Mouse (Mus musculus) T-helper 17 cell (primary cell): ENCODE measurements around the gene Gm6525.

ENCODE experiments used
- in situ Hi-C, 2 experiments: fragments of 300-600 bp; cut with MboI, MseI; formaldehyde crosslinking; loops; 1 replicate in 1 of 2; 2 replicates in 1 of 2; pipeline ENCODE4 v1.15.1; 2025; ENCODE audit warnings: high pct_unique_total_duplicates in 2 of 2

Gm6525 gene

GRCm38 (mm10) chr3:84169393-84170005 is 4.4 kb upstream of the Gm6525 start:
- in situ Hi-C loops = loop anchor here in 1 of 2 experiments (5.0 to 10.0 kb wide), 2 partner anchors 143 to 375 kb away; no protein-coding TSS in a partner anchor

GRCm38 (mm10) chr3:84172406-84172805 is 1.5 kb upstream of the Gm6525 start:
- in situ Hi-C loops = loop anchor here in 1 of 2 experiments (5.0 to 10.0 kb wide), 2 partner anchors 140 to 372 kb away; no protein-coding TSS in a partner anchor

GRCm38 (mm10) chr3:84175337-84176315 is 1.7 kb downstream of the Gm6525 start:
- in situ Hi-C loops = loop anchor here (5.0 to 10.0 kb wide), 3 partner anchors 52 to 369 kb away; no protein-coding TSS in a partner anchor

GRCm38 (mm10) chr3:84177834-84178233 is 3.9 kb downstream of the Gm6525 start:
- in situ Hi-C loops = loop anchor here (5.0 to 10.0 kb wide), 3 partner anchors 49 to 367 kb away; no protein-coding TSS in a partner anchor

GRCm38 (mm10) chr3:84180304-84180703 is 6.4 kb downstream of the Gm6525 start:
- in situ Hi-C loops = no loop called here

- in situ Hi-C loops = no loop called here
These were observed 7.2 kb downstream of the Gm6525 start for GRCm38 (mm10) chr3:84181102-84181501.

GRCm38 (mm10) chr3:84181717-84182116 is 7.8 kb downstream of the Gm6525 start:
- in situ Hi-C loops = no loop called here

- in situ Hi-C loops = no loop called here
These were observed 15.8 kb downstream of the Gm6525 start for GRCm38 (mm10) chr3:84189629-84190173.

- in situ Hi-C loops = no loop called here
These were observed 16.7 kb downstream of the Gm6525 start for GRCm38 (mm10) chr3:84190513-84191061.

GRCm38 (mm10) chr3:84191141-84191881 is 17.4 kb downstream of the Gm6525 start:
- in situ Hi-C loops = no loop called here

GRCm38 (mm10) chr3:84193881-84194280 is 20.0 kb downstream of the Gm6525 start:
- in situ Hi-C loops = no loop called here

- in situ Hi-C loops = no loop called here
These were observed 24.3 kb downstream of the Gm6525 start for GRCm38 (mm10) chr3:84198229-84198628.

- in situ Hi-C loops = no loop called here
These were observed 25.6 kb downstream of the Gm6525 start for GRCm38 (mm10) chr3:84199516-84199915.

GRCm38 (mm10) chr3:84200559-84201420 is 26.9 kb downstream of the Gm6525 start:
- in situ Hi-C loops = no loop called here

GRCm38 (mm10) chr3:84204640-84205039 is 30.7 kb downstream of the Gm6525 start:
- in situ Hi-C loops = no loop called here

GRCm38 (mm10) chr3:84205650-84206049 is 31.7 kb downstream of the Gm6525 start:
- in situ Hi-C loops = no loop called here

- in situ Hi-C loops = no loop called here
These were observed 32.2 kb downstream of the Gm6525 start for GRCm38 (mm10) chr3:84206106-84206505.

GRCm38 (mm10) chr3:84207366-84207765 is 33.5 kb downstream of the Gm6525 start:
- in situ Hi-C loops = no loop called here

- in situ Hi-C loops = no loop called here
These were observed 34.6 kb downstream of the Gm6525 start for GRCm38 (mm10) chr3:84208475-84208874.

- in situ Hi-C loops = no loop called here
These were observed 35.1 kb downstream of the Gm6525 start for GRCm38 (mm10) chr3:84208917-84209513.
